16 mouse cellular contexts compared by ENCODE assay signal in genomic region chr8:123960056-123960455, GRCm38 (mm10).
"Had no signal": no experiment of that assay in that cellular context is flagged by ENCODE, and none has a peak within 500 bp of the region (broad histone marks: within the 10 kb centered on the region; RNA-seq: fewer than 3 reads in every experiment).

No protein-coding gene starts in this region.

- H3K9ac ChIP-seq: kidney, embryonic 15.5 days; liver, embryonic 13.5 days had no signal

- DNase-seq: kidney, postnatal 10 days; kidney, postnatal 36 days; layer of hippocampus, postnatal 36 days; liver, embryonic 13.5 days; lung, adult 2 months; lung, postnatal 14 days; lung, postnatal 4 days; midbrain, embryonic 14.5 days; right cerebral cortex, adult 18-20 months; right cerebral cortex, postnatal 14 days; right cerebral cortex, postnatal 4 days; thymus, postnatal 25 days had no signal

- H3K9me3 ChIP-seq: kidney, embryonic 15.5 days; liver, embryonic 13.5 days had no signal

- H3K27me3 ChIP-seq: kidney, embryonic 15.5 days; liver, embryonic 13.5 days had no signal

- H3K4me3 ChIP-seq: kidney, embryonic 15.5 days; left cerebral cortex, adult 2 months; liver, embryonic 13.5 days had no signal

- H3K4me1 ChIP-seq: kidney, embryonic 15.5 days had no signal

- H3K27ac ChIP-seq: kidney, embryonic 15.5 days; left cerebral cortex, adult 2 months; liver, embryonic 13.5 days; stomach, postnatal 0 days had no signal

- H3K4me2 ChIP-seq: kidney, embryonic 15.5 days; liver, embryonic 13.5 days; midbrain, embryonic 11.5 days had no signal
